Mouse (Mus musculus): ENCODE data around the gene Gpatch11. TPM values are rescaled to one million over a fixed set of nuclear protein-coding genes. Genes with fewer than 3 reads are reported as not detected.

The Gpatch11 gene
- polyA plus RNA-seq, 1 experiment, result 38.5 TPM

DNA sequence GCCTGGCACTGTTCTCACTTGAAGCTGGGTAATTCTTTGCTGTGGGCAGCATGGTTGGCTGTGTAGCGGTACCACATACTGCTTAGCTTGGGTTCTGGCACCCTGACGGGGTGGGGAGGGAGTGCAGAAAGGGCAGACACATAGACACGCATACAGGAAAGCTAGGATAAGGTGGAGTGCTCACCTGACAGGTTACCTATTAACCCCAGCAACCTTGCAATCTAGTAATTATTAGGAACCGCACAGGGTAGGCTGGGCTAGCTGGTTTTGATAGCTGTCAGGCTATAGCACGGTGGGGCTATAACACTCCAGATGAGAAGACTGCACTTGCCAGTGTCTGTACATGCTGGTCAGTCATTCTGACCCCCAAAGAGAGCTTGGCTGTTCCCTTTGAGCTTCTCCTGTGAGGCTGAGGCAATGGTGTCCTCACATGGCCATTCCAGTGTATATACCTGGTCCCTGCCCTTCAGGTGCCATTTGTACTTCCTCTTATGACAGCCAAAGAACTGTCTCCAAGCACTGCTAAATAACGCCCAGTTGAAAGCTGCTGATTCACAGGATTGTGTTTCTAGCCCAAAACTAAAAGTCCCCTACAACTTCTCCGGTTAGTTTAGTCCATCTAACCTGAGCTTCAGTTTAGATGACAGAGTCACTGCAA is 7.0 kb downstream of the Gpatch11 start:
- H3K27me3 ChIP-seq (ENCODE audit: control insufficient read depth, insufficient read depth, low read length, poor library complexity, severe bottlenecking), result no peaks in the 10 kb centered on the region
- TF ChIP-seq POLR2A (IDR thresholded peaks at IDR 0.05; ENCODE audit: insufficient read depth, low read length) (no peak), EP300 (IDR thresholded peaks at IDR 0.05; ENCODE audit: insufficient read depth, low read depth, low read length) (no peak), CTCF (IDR thresholded peaks at IDR 0.05; ENCODE audit: low read depth, low read length) (no peak)
- H3K9ac ChIP-seq (ENCODE audit: low read depth, poor library complexity, severe bottlenecking), result no peak overlapping the region
- no peaks in the 10 kb centered on the region for H3K4me1 ChIP-seq (ENCODE audit: control insufficient read depth, insufficient read depth, low read length)
- H3K4me3 ChIP-seq (ENCODE audit: low read depth, low read length), result no peak overlapping the region
- no peaks in the 10 kb centered on the region for H3K9me3 ChIP-seq (replicated peaks; ENCODE audit: control insufficient read depth, insufficient read depth, low read length, poor library complexity, severe bottlenecking)
- peaks cover 25% of the 10 kb centered on the region for H3K36me3 ChIP-seq (ENCODE audit: control insufficient read depth, insufficient read depth, low read length, poor library complexity, severe bottlenecking)
- H3K27ac ChIP-seq (ENCODE audit: insufficient read depth, low read length), result no peak overlapping the region

- Histone ChIP-seq H3K36me3 (ENCODE audit: control insufficient read depth, insufficient read depth, low read length, poor library complexity, severe bottlenecking) (no peaks in the 10 kb centered on the region; the same call in none of the 2 replicates), H3K9me3 (replicated peaks; ENCODE audit: control insufficient read depth, insufficient read depth, low read length, poor library complexity, severe bottlenecking) (no peaks in the 10 kb centered on the region), H3K27ac (ENCODE audit: insufficient read depth, low read length) (no peak overlapping the region), H3K9ac (ENCODE audit: low read depth, poor library complexity, severe bottlenecking) (no peak overlapping the region), H3K4me3 (ENCODE audit: low read depth, low read length) (no peak overlapping the region), H3K4me1 (ENCODE audit: control insufficient read depth, insufficient read depth, low read length) (no peaks in the 10 kb centered on the region), H3K27me3 (ENCODE audit: control insufficient read depth, insufficient read depth, low read length, poor library complexity, severe bottlenecking) (no peaks in the 10 kb centered on the region)
- no peak for TF ChIP-seq CTCF (IDR thresholded peaks at IDR 0.05; ENCODE audit: low read depth, low read length)
These were observed 20.9 kb downstream of the Gpatch11 start for GRCm38 (mm10) chr17:78856243-78856642.

DNA sequence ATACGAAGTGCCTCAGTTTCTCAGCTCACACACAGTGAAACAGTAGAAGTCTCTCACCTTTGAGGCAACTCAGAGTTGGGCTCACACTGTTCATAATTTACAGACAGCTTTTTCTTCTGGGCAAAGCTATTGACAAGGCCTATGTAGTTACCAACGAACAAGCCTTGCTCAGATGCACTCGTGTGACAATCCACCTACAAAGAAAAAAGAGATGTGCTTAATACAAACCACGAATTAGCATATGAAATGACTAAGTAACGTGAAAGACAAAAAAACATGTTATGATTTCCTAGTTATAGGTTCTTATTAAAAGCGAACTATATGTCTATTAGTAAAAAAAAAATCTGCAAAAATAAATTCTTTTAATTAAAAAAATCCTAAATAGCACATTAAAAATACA is 38.5 kb downstream of the Gpatch11 start:
- Histone ChIP-seq H3K9ac (ENCODE audit: low read depth, poor library complexity, severe bottlenecking) (no peak overlapping the region), H3K27me3 (ENCODE audit: control insufficient read depth, insufficient read depth, low read length, poor library complexity, severe bottlenecking) (no peaks in the 10 kb centered on the region), H3K4me1 (ENCODE audit: control insufficient read depth, insufficient read depth, low read length) (no peaks in the 10 kb centered on the region), H3K27ac (ENCODE audit: insufficient read depth, low read length) (no peak overlapping the region), H3K36me3 (ENCODE audit: control insufficient read depth, insufficient read depth, low read length, poor library complexity, severe bottlenecking) (no peaks in the 10 kb centered on the region), H3K4me3 (ENCODE audit: low read depth, low read length) (no peak overlapping the region), H3K9me3 (replicated peaks; ENCODE audit: control insufficient read depth, insufficient read depth, low read length, poor library complexity, severe bottlenecking) (no peaks in the 10 kb centered on the region)
- TF ChIP-seq POLR2A (IDR thresholded peaks at IDR 0.05; ENCODE audit: insufficient read depth, low read length) (no peak), CTCF (IDR thresholded peaks at IDR 0.05; ENCODE audit: low read depth, low read length) (no peak), EP300 (IDR thresholded peaks at IDR 0.05; ENCODE audit: insufficient read depth, low read depth, low read length) (no peak)

- TF ChIP-seq EP300 (IDR thresholded peaks at IDR 0.05; ENCODE audit: insufficient read depth, low read depth, low read length) (no peak), POLR2A (IDR thresholded peaks at IDR 0.05; ENCODE audit: insufficient read depth, low read length) (no peak)
- Histone ChIP-seq H3K9ac (ENCODE audit: low read depth, poor library complexity, severe bottlenecking) (peak overlapping the region; percentile 79), H3K27ac (ENCODE audit: insufficient read depth, low read length) (no peak overlapping the region), H3K36me3 (ENCODE audit: control insufficient read depth, insufficient read depth, low read length, poor library complexity, severe bottlenecking) (no peaks in the 10 kb centered on the region), H3K4me3 (ENCODE audit: low read depth, low read length) (peak overlapping the region; percentile 79), H3K4me1 (ENCODE audit: control insufficient read depth, insufficient read depth, low read length) (peaks cover 2% of the 10 kb centered on the region), H3K27me3 (ENCODE audit: control insufficient read depth, insufficient read depth, low read length, poor library complexity, severe bottlenecking) (no peaks in the 10 kb centered on the region), H3K9me3 (replicated peaks; ENCODE audit: control insufficient read depth, insufficient read depth, low read length, poor library complexity, severe bottlenecking) (no peaks in the 10 kb centered on the region)
These were observed 46.5 kb downstream of the Gpatch11 start for GRCm38 (mm10) chr17:78881878-78882304.

- Histone ChIP-seq H3K27me3 (ENCODE audit: control insufficient read depth, insufficient read depth, low read length, poor library complexity, severe bottlenecking) (no peaks in the 10 kb centered on the region), H3K4me3 (ENCODE audit: low read depth, low read length) (peak within 1 kb of the TSS; percentile 79), H3K9ac (ENCODE audit: low read depth, poor library complexity, severe bottlenecking) (peak within 1 kb of the TSS; percentile 79), H3K9me3 (replicated peaks; ENCODE audit: control insufficient read depth, insufficient read depth, low read length, poor library complexity, severe bottlenecking) (no peaks in the 10 kb centered on the region), H3K36me3 (ENCODE audit: control insufficient read depth, insufficient read depth, low read length, poor library complexity, severe bottlenecking) (no peaks in the 10 kb centered on the region), H3K4me1 (ENCODE audit: control insufficient read depth, insufficient read depth, low read length) (peaks cover 2% of the 10 kb centered on the region), H3K27ac (ENCODE audit: insufficient read depth, low read length) (no peak within 1 kb of the TSS)
- peak; percentile 46 for TF ChIP-seq POLR2A (IDR thresholded peaks at IDR 0.05; ENCODE audit: insufficient read depth, low read length)
- no peak for TF ChIP-seq CTCF (IDR thresholded peaks at IDR 0.05; ENCODE audit: low read depth, low read length)
These were observed 47.2 kb downstream of the Gpatch11 start, which contains the start of gene Eif2ak2 for GRCm38 (mm10) chr17:78882401-78883112. TSS of gene Eif2ak2 (minus strand) at chr17:78882573.

GRCm38 (mm10) chr17:78883291-78883690 is 47.9 kb downstream of the Gpatch11 start:
- Histone ChIP-seq H3K4me1 (ENCODE audit: control insufficient read depth, insufficient read depth, low read length) (peaks cover 2% of the 10 kb centered on the region), H3K4me3 (ENCODE audit: low read depth, low read length) (no peak overlapping the region), H3K27me3 (ENCODE audit: control insufficient read depth, insufficient read depth, low read length, poor library complexity, severe bottlenecking) (no peaks in the 10 kb centered on the region), H3K36me3 (ENCODE audit: control insufficient read depth, insufficient read depth, low read length, poor library complexity, severe bottlenecking) (no peaks in the 10 kb centered on the region), H3K9ac (ENCODE audit: low read depth, poor library complexity, severe bottlenecking) (peak overlapping the region; percentile 44), H3K27ac (ENCODE audit: insufficient read depth, low read length) (no peak overlapping the region), H3K9me3 (replicated peaks; ENCODE audit: control insufficient read depth, insufficient read depth, low read length, poor library complexity, severe bottlenecking) (no peaks in the 10 kb centered on the region)
- TF ChIP-seq CTCF (IDR thresholded peaks at IDR 0.05; ENCODE audit: low read depth, low read length), result no peak
- TF ChIP-seq EP300 (IDR thresholded peaks at IDR 0.05; ENCODE audit: insufficient read depth, low read depth, low read length), result no peak
- TF ChIP-seq POLR2A (IDR thresholded peaks at IDR 0.05; ENCODE audit: insufficient read depth, low read length), result no peak
